Mouse (Mus musculus) MEL (cell line): Measurements from ENCODE around the gene Pdzd2.

Experiments used
- CTCF ChIP-seq, 3 experiments: IDR thresholded peaks in 2 of 3; conservative IDR thresholded peaks in 1 of 3; 2 replicates each; pipeline ENCODE4 v1.5.1; 2011 to 2012; ENCODE audit warnings: low read length in 3 of 3, low read depth in 2 of 3, mild to moderate bottlenecking in 2 of 3, improper control_type of control experiment in 1 of 3, inconsistent platforms in 1 of 3, mixed read lengths in 1 of 3, moderate library complexity in 1 of 3; ENCODE audit not compliant: control insufficient read depth in 1 of 3, insufficient read depth in 1 of 3, poor library complexity in 1 of 3, severe bottlenecking in 1 of 3
- E2F4 ChIP-seq: IDR thresholded peaks from 2 replicates; pipeline ENCODE4 v1.6.1; 2011; ENCODE audit warnings: low read depth, low read length, improper control_type of control experiment, borderline replicate concordance
- ELF1 ChIP-seq: IDR thresholded peaks from 2 replicates; pipeline ENCODE4 v1.6.1; 2014; ENCODE audit warnings: low read depth, mild to moderate bottlenecking, inconsistent platforms, low read length, improper control_type of control experiment, moderate library complexity
- POLR2A ChIP-seq, 2 experiments: IDR thresholded peaks; 2 replicates each; pipeline ENCODE4 v1.6.1; 2011 to 2012; ENCODE audit warnings: low read length in 2 of 2, mild to moderate bottlenecking in 2 of 2, control low read depth in 1 of 2, improper control_type of control experiment in 1 of 2, low read depth in 1 of 2, moderate library complexity in 1 of 2; ENCODE audit not compliant: control insufficient read depth in 1 of 2, insufficient read depth in 1 of 2, poor library complexity in 1 of 2
- TAL1 ChIP-seq: IDR thresholded peaks from 2 replicates; pipeline ENCODE4 v1.6.1; 2012; ENCODE audit warnings: mild to moderate bottlenecking, inconsistent platforms, low read length, moderate library complexity, mixed read lengths
- TBP ChIP-seq: IDR thresholded peaks from 2 replicates; pipeline ENCODE4 v1.8.0; 2011; ENCODE audit warnings: low read depth, low read length, improper control_type of control experiment
- USF1 ChIP-seq: IDR thresholded peaks from 2 replicates; pipeline ENCODE4 v1.6.1; 2014; ENCODE audit warnings: low read depth, mild to moderate bottlenecking, inconsistent platforms, low read length, improper control_type of control experiment, moderate library complexity
- ZC3H11A ChIP-seq: IDR thresholded peaks from 2 replicates; pipeline ENCODE4 v1.6.1; 2012; ENCODE audit warnings: low read depth, mild to moderate bottlenecking, inconsistent platforms, low read length, improper control_type of control experiment

GRCm38 (mm10) chr15:12520292-12520691 is 219.4 kb downstream of the Pdzd2 start:
- TF ChIP-seq POLR2A (IDR thresholded peaks at IDR 0.05; ENCODE audit: control insufficient read depth in 1 of 2, insufficient read depth in 1 of 2, low read depth in 1 of 2, low read length in 2 of 2, poor library complexity in 1 of 2) = no peak
- TF ChIP-seq E2F4 = no peak
- TF ChIP-seq ELF1 = no peak
- TF ChIP-seq TAL1 = no peak
- TF ChIP-seq TBP = no peak
- TF ChIP-seq ZC3H11A = no peak
- no peak for TF ChIP-seq CTCF (IDR thresholded peaks at IDR 0.05 in 2 of 3, conservative IDR thresholded peaks at IDR 0.05 in 1 of 3; ENCODE audit: control insufficient read depth in 1 of 3, insufficient read depth in 1 of 3, low read depth in 2 of 3, low read length in 3 of 3, poor library complexity in 1 of 3, severe bottlenecking in 1 of 3)
- no peak for TF ChIP-seq USF1
